Mouse (Mus musculus): ENCODE measurements around the gene Prkca. TPM values are rescaled to one million over a fixed set of nuclear protein-coding genes. Genes with fewer than 3 reads are reported as not detected.

The Prkca gene
- polyA plus RNA-seq, 1 experiment from 2014 or later: 13.5 TPM

- Histone ChIP-seq H3K4me2 (ENCODE audit: low read depth, low read length) (no peak overlapping the region), H3K27ac (replicated peaks; ENCODE audit: low read depth, low read length) (no peak overlapping the region), H3K9ac (ENCODE audit: low read depth, low read length) (no peak overlapping the region), H3K4me1 (ENCODE audit: control insufficient read depth, insufficient read depth, low read length) (peaks cover 4% of the 10 kb centered on the region; the same call in 1 of the 2 replicates), H3K9me3 (ENCODE audit: control insufficient read depth, low read length) (no peaks in the 10 kb centered on the region), H3K36me3 (ENCODE audit: control insufficient read depth, insufficient read depth, low read length) (no peaks in the 10 kb centered on the region), H3K4me3 (ENCODE audit: low read depth, low read length) (no peak overlapping the region), H3K27me3 (replicated peaks; ENCODE audit: control insufficient read depth, insufficient read depth, low read length) (no peaks in the 10 kb centered on the region)
- peak; percentile 71 for ATAC-seq (ENCODE audit: low read depth)
- WGBS: 81% methylated on average over 1 of the region's 1 CpGs
- DNase-seq (ENCODE audit: low spot score): peak; percentile 56
These were observed 63.9 kb downstream of the Prkca start for GRCm38 (mm10) chr11:108279748-108280373.

- ATAC-seq (ENCODE audit: low read depth) (no peak), DNase-seq (ENCODE audit: low spot score) (no peak)
- Histone ChIP-seq H3K4me2 (ENCODE audit: low read depth, low read length) (no peak overlapping the region), H3K27ac (replicated peaks; ENCODE audit: low read depth, low read length) (no peak overlapping the region), H3K9me3 (ENCODE audit: control insufficient read depth, low read length) (no peaks in the 10 kb centered on the region), H3K36me3 (ENCODE audit: control insufficient read depth, insufficient read depth, low read length) (no peaks in the 10 kb centered on the region), H3K27me3 (replicated peaks; ENCODE audit: control insufficient read depth, insufficient read depth, low read length) (no peaks in the 10 kb centered on the region), H3K4me3 (ENCODE audit: low read depth, low read length) (no peak overlapping the region), H3K4me1 (ENCODE audit: control insufficient read depth, insufficient read depth, low read length) (no peaks in the 10 kb centered on the region; the same call in 1 of the 2 replicates), H3K9ac (ENCODE audit: low read depth, low read length) (no peak overlapping the region)
- WGBS: 65% methylated on average over 8 of the region's 8 CpGs
These were observed 66.6 kb downstream of the Prkca start for GRCm38 (mm10) chr11:108277096-108277495.

- WGBS: 72% methylated on average over 2 of the region's 2 CpGs
These were observed 67.6 kb downstream of the Prkca start for GRCm38 (mm10) chr11:108276148-108276547.

GRCm38 (mm10) chr11:108274046-108274445, 69.7 kb downstream of the Prkca start:
- Histone ChIP-seq H3K4me1 (ENCODE audit: control insufficient read depth, insufficient read depth, low read length) (peaks cover 7% of the 10 kb centered on the region), H3K27ac (replicated peaks; ENCODE audit: low read depth, low read length) (no peak overlapping the region), H3K9me3 (ENCODE audit: control insufficient read depth, low read length) (no peaks in the 10 kb centered on the region), H3K4me3 (ENCODE audit: low read depth, low read length) (no peak overlapping the region), H3K27me3 (replicated peaks; ENCODE audit: control insufficient read depth, insufficient read depth, low read length) (no peaks in the 10 kb centered on the region), H3K4me2 (ENCODE audit: low read depth, low read length) (no peak overlapping the region), H3K36me3 (ENCODE audit: control insufficient read depth, insufficient read depth, low read length) (no peaks in the 10 kb centered on the region), H3K9ac (ENCODE audit: low read depth, low read length) (no peak overlapping the region)
- ATAC-seq (ENCODE audit: low read depth) (no peak), DNase-seq (ENCODE audit: low spot score) (no peak)
- WGBS: 57% methylated on average over 7 of the region's 7 CpGs

More at GRCm38 (mm10) chr11:108276148-108276547, 67.6 kb downstream of the Prkca start:
- DNase-seq (ENCODE audit: low spot score) (no peak), ATAC-seq (ENCODE audit: low read depth) (no peak)
- Histone ChIP-seq H3K9ac (ENCODE audit: low read depth, low read length) (no peak overlapping the region), H3K4me2 (ENCODE audit: low read depth, low read length) (no peak overlapping the region), H3K27ac (replicated peaks; ENCODE audit: low read depth, low read length) (no peak overlapping the region), H3K9me3 (ENCODE audit: control insufficient read depth, low read length) (no peaks in the 10 kb centered on the region), H3K36me3 (ENCODE audit: control insufficient read depth, insufficient read depth, low read length) (no peaks in the 10 kb centered on the region), H3K27me3 (replicated peaks; ENCODE audit: control insufficient read depth, insufficient read depth, low read length) (no peaks in the 10 kb centered on the region), H3K4me1 (ENCODE audit: control insufficient read depth, insufficient read depth, low read length) (peaks cover 6% of the 10 kb centered on the region), H3K4me3 (ENCODE audit: low read depth, low read length) (no peak overlapping the region)

GRCm38 (mm10) chr11:108273415-108273965, 70.2 kb downstream of the Prkca start:
- H3K4me1 ChIP-seq (ENCODE audit: control insufficient read depth, insufficient read depth, low read length): peaks cover 10% of the 10 kb centered on the region
- no peaks in the 10 kb centered on the region for H3K9me3 ChIP-seq (ENCODE audit: control insufficient read depth, low read length)
- no peak overlapping the region for H3K4me2 ChIP-seq (ENCODE audit: low read depth, low read length)
- no peaks in the 10 kb centered on the region for H3K27me3 ChIP-seq (replicated peaks; ENCODE audit: control insufficient read depth, insufficient read depth, low read length)
- no peaks in the 10 kb centered on the region for H3K36me3 ChIP-seq (ENCODE audit: control insufficient read depth, insufficient read depth, low read length)
- no peak overlapping the region for H3K9ac ChIP-seq (ENCODE audit: low read depth, low read length)
- no peak overlapping the region for H3K27ac ChIP-seq (replicated peaks; ENCODE audit: low read depth, low read length)
- no peak overlapping the region for H3K4me3 ChIP-seq (ENCODE audit: low read depth, low read length)
- WGBS: 87% methylated on average over 12 of the region's 12 CpGs
- ATAC-seq (ENCODE audit: low read depth) (no peak), DNase-seq (ENCODE audit: low spot score) (no peak)

GRCm38 (mm10) chr11:108272601-108273414, 70.9 kb downstream of the Prkca start:
- H3K9ac ChIP-seq (ENCODE audit: low read depth, low read length): no peak overlapping the region
- ATAC-seq (ENCODE audit: low read depth) (no peak), DNase-seq (ENCODE audit: low spot score) (no peak)
- no peaks in the 10 kb centered on the region for H3K9me3 ChIP-seq (ENCODE audit: control insufficient read depth, low read length)
- H3K4me1 ChIP-seq (ENCODE audit: control insufficient read depth, insufficient read depth, low read length): peaks cover 16% of the 10 kb centered on the region
- no peak overlapping the region for H3K4me3 ChIP-seq (ENCODE audit: low read depth, low read length)
- 75% methylated on average over 16 of the region's 16 CpGs for WGBS
- no peaks in the 10 kb centered on the region for H3K36me3 ChIP-seq (ENCODE audit: control insufficient read depth, insufficient read depth, low read length)
- no peak overlapping the region for H3K4me2 ChIP-seq (ENCODE audit: low read depth, low read length)
- no peak overlapping the region for H3K27ac ChIP-seq (replicated peaks; ENCODE audit: low read depth, low read length)
- no peaks in the 10 kb centered on the region for H3K27me3 ChIP-seq (replicated peaks; ENCODE audit: control insufficient read depth, insufficient read depth, low read length)

- no peak overlapping the region for H3K4me2 ChIP-seq (ENCODE audit: low read depth, low read length)
- no peaks in the 10 kb centered on the region for H3K9me3 ChIP-seq (ENCODE audit: control insufficient read depth, low read length)
- H3K4me3 ChIP-seq (ENCODE audit: low read depth, low read length): no peak overlapping the region
- WGBS: 57% methylated on average over 8 of the region's 8 CpGs
- no peaks in the 10 kb centered on the region for H3K36me3 ChIP-seq (ENCODE audit: control insufficient read depth, insufficient read depth, low read length)
- ATAC-seq (ENCODE audit: low read depth) (peak; percentile 69; the same call in 1 of the 2 replicates), DNase-seq (ENCODE audit: low spot score) (peak; percentile 67)
- no peaks in the 10 kb centered on the region for H3K27me3 ChIP-seq (replicated peaks; ENCODE audit: control insufficient read depth, insufficient read depth, low read length)
- peak overlapping the region; percentile 34; the same call in 1 of the 2 replicates for H3K9ac ChIP-seq (ENCODE audit: low read depth, low read length)
- no peak overlapping the region for H3K27ac ChIP-seq (replicated peaks; ENCODE audit: low read depth, low read length)
- H3K4me1 ChIP-seq (ENCODE audit: control insufficient read depth, insufficient read depth, low read length): peaks cover 24% of the 10 kb centered on the region
These were observed 72.4 kb downstream of the Prkca start for GRCm38 (mm10) chr11:108271305-108271704.

- Histone ChIP-seq H3K4me2 (ENCODE audit: low read depth, low read length) (no peak overlapping the region), H3K4me3 (ENCODE audit: low read depth, low read length) (no peak overlapping the region), H3K9ac (ENCODE audit: low read depth, low read length) (no peak overlapping the region), H3K27ac (replicated peaks; ENCODE audit: low read depth, low read length) (no peak overlapping the region), H3K36me3 (ENCODE audit: control insufficient read depth, insufficient read depth, low read length) (no peaks in the 10 kb centered on the region), H3K4me1 (ENCODE audit: control insufficient read depth, insufficient read depth, low read length) (peaks cover 24% of the 10 kb centered on the region), H3K27me3 (replicated peaks; ENCODE audit: control insufficient read depth, insufficient read depth, low read length) (no peaks in the 10 kb centered on the region), H3K9me3 (ENCODE audit: control insufficient read depth, low read length) (no peaks in the 10 kb centered on the region)
- no peak for DNase-seq (ENCODE audit: low spot score)
- ATAC-seq (ENCODE audit: low read depth): no peak
- 69% methylated on average over 7 of the region's 7 CpGs for WGBS
These were observed 74.2 kb downstream of the Prkca start for GRCm38 (mm10) chr11:108269516-108269915.

All from embryonic facial prominence, embryonic 14.5 days (tissue).